Mouse (Mus musculus) megakaryocyte-erythroid progenitor cell, adult 5-6 weeks (primary cell): Measurements from ENCODE around the gene Clic1. TPM values are rescaled to one million over a fixed set of nuclear protein-coding genes. Genes with fewer than 3 reads are reported as not detected.
A peak's percentile ranks its signal among the peaks of the same experiment; 100 is the strongest.

ENCODE experiments used
- ATAC-seq: replicated peaks from 2 replicates; pipeline ENCODE4 v1.8.0; 2016; ENCODE audit warnings: mild to moderate bottlenecking, inconsistent platforms; ENCODE audit not compliant: severe bottlenecking, poor library complexity, low FRiP score, low TSS enrichment
- total RNA-seq, 2 experiments: library from RNA; stranded (forward) in 1 of 2; stranded (reverse) in 1 of 2; fragments of 200-1000, 215-1000 nt in 1 of 2; fragments of >200 nt in 1 of 2; fragmentation: Nextera tagmentation in 1 of 2; gene quantifications; 2 replicates each; pipeline ENCODE4 v1.2.3; 2014 to 2017

The Clic1 gene
- total RNA-seq, 2 experiments from 2014 or later, result 137 TPM

DNA sequence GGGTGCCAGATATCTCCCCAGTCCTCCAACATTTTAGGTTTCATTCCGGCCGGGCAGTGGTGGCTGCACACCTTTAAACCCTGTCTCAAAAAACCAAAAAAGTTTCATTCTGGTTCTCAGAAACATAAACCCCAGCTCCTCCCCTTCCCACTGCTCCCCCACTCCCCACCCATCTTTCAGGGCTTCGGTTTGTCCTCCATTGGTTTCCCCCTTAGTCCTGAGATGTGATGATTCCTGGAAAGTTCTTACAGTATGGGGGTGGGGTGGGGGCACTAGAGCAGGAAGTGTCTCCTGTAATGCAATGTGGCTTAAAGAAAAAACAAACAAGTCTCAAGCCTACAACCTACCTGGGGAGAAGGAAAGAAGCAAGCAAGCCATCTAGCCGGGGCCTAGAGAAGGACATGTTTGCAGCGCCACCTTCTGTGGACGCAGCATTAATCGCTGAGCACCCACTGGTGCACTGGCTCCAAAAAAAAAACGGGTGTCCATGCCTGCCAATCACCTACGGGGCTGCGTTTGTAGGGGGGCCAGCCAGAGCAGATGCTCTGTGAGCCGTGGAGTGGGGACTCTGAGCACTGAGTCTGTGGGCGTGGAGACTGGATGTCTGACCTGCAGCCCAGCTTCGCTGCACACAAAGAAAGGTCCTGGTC lies 56.1 kb downstream of the Clic1 start:
- ATAC-seq, result peak; percentile 12; the same call in 1 of the 2 replicates

DNA sequence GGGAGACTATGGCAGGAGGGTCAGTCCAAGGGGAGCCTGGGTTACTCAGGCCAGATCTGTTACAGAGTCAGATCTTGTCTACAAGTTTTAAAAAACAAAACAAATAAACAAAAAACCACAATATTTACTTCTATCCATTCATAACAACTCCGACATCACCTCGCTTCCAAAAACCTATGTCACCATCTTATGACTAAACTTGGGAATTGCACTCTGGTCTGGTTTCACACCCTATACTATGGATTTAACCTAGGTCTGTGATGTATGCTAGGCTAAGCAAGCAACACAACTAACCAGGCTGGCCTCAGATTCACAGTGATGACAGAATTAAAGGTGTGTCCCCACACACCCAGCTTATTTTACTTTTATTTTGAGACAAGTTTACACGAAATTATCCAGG lies 56.8 kb downstream of the Clic1 start:
- ATAC-seq, result no peak

DNA sequence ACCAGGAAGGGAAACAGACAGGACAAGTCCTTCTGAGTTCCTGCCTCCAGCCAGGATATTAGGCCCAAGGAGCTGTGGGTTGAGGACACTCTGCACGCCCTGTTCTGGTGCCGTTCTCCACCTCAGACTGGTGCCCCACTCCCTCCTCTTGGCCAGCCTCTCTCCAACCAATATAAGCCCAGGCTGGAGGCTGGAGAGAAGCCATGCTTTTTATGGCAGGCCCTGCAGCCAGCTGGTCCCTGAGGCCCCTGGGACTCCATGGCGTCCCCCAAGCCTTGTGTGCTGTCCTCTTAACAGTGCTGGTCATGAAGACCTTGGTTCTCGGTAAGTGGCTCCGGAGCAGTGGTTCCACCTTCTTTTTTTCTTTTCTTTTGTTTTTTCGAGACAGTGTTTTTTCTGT lies 58.3 kb downstream of the Clic1 start, which contains the start of gene Ly6g5c:
TSS of gene Ly6g5c (plus strand) at position 183 of the 400 bp plus-strand sequence.
- no peak for ATAC-seq

Other genes starting within 250 kb of the Clic1 start
Only the 30 nearest of the 46 such genes appear.
- 86.2 and 86.5 TPM in 2 replicates for gene Ehmt2, start 151.5 kb upstream of the Clic1 start, total RNA-seq (2014; fragmentation: Nextera tagmentation)
- gene Ehmt2, start 151.5 kb upstream of the Clic1 start, total RNA-seq (2017), result 72.7 and 83.8 TPM in 2 replicates
- gene Slc44a4, start 135.5 kb upstream of the Clic1 start, total RNA-seq (2014; fragmentation: Nextera tagmentation), result not detected in 2 replicates
- gene Slc44a4, start 135.5 kb upstream of the Clic1 start, total RNA-seq (2017), result not detected in 2 replicates
- gene Neu1, start 118.7 kb upstream of the Clic1 start, total RNA-seq (2014; fragmentation: Nextera tagmentation), result 5.2 and 7.0 TPM in 2 replicates
- gene Neu1, start 118.7 kb upstream of the Clic1 start, total RNA-seq (2017), result 3.7 and 5.4 TPM in 2 replicates
- gene Hspa1b, start 90.7 kb upstream of the Clic1 start, total RNA-seq (2014; fragmentation: Nextera tagmentation), result 13.6 and 28.5 TPM in 2 replicates
- 62.5 and 83.5 TPM in 2 replicates for gene Hspa1b, start 90.7 kb upstream of the Clic1 start, total RNA-seq (2017)
- not detected in 2 replicates for gene Gm20481, start 80.1 kb upstream of the Clic1 start, total RNA-seq (2014; fragmentation: Nextera tagmentation)
- not detected in 2 replicates for gene Gm20481, start 80.1 kb upstream of the Clic1 start, total RNA-seq (2017)
- gene Hspa1a, start 77.8 kb upstream of the Clic1 start, total RNA-seq (2014; fragmentation: Nextera tagmentation), result 6.5 and 10.1 TPM in 2 replicates
- 30.2 and 43.3 TPM in 2 replicates for gene Hspa1a, start 77.8 kb upstream of the Clic1 start, total RNA-seq (2017)
- gene Hspa1l, start 77.3 kb upstream of the Clic1 start, total RNA-seq (2014; fragmentation: Nextera tagmentation), result not detected in 2 replicates
- not detected in 2 replicates for gene Hspa1l, start 77.3 kb upstream of the Clic1 start, total RNA-seq (2017)
- gene Lsm2, start 68.1 kb upstream of the Clic1 start, total RNA-seq (2014; fragmentation: Nextera tagmentation), result 269 and 281 TPM in 2 replicates
- 34.8 and 79.7 TPM in 2 replicates for gene Lsm2, start 68.1 kb upstream of the Clic1 start, total RNA-seq (2017)
- gene Vars, start 49.0 kb upstream of the Clic1 start, total RNA-seq (2014; fragmentation: Nextera tagmentation), result 137 and 213 TPM in 2 replicates
- 226 and 342 TPM in 2 replicates for gene Vars, start 49.0 kb upstream of the Clic1 start, total RNA-seq (2017)
- 0.31 and 0.54 TPM in 2 replicates for gene Vwa7, start 33.4 kb upstream of the Clic1 start, total RNA-seq (2014; fragmentation: Nextera tagmentation)
- gene Vwa7, start 33.4 kb upstream of the Clic1 start, total RNA-seq (2017), result 0.15 and 0.19 TPM in 2 replicates
- gene Sapcd1, start 21.9 kb upstream of the Clic1 start, total RNA-seq (2014; fragmentation: Nextera tagmentation), result 9.4 and 14.7 TPM in 2 replicates
- gene Sapcd1, start 21.9 kb upstream of the Clic1 start, total RNA-seq (2017), result 4.2 TPM in 1 of 2 replicates, not detected in the other
- gene Msh5, start 3.2 kb upstream of the Clic1 start, total RNA-seq (2014; fragmentation: Nextera tagmentation), result 10.0 and 10.6 TPM in 2 replicates
- 2.4 and 3.1 TPM in 2 replicates for gene Msh5, start 3.2 kb upstream of the Clic1 start, total RNA-seq (2017)
- 2.7 and 7.6 TPM in 2 replicates for gene Ddah2, start 9.1 kb downstream of the Clic1 start, total RNA-seq (2014; fragmentation: Nextera tagmentation)
- 4.6 and 21.4 TPM in 2 replicates for gene Ddah2, start 9.1 kb downstream of the Clic1 start, total RNA-seq (2017)
- not detected in 2 replicates for gene Ly6g6c, start 15.4 kb downstream of the Clic1 start, total RNA-seq (2014; fragmentation: Nextera tagmentation)
- not detected in 2 replicates for gene Ly6g6c, start 15.4 kb downstream of the Clic1 start, total RNA-seq (2017)
- 0.32 TPM in 1 of 2 replicates, not detected in the other for gene Mpig6b, start 16.2 kb downstream of the Clic1 start, total RNA-seq (2014; fragmentation: Nextera tagmentation)
- gene Mpig6b, start 16.2 kb downstream of the Clic1 start, total RNA-seq (2017), result not detected in 2 replicates
- gene Ly6g6e, start 26.9 kb downstream of the Clic1 start, total RNA-seq (2014; fragmentation: Nextera tagmentation), result not detected in 2 replicates
- gene Ly6g6e, start 26.9 kb downstream of the Clic1 start, total RNA-seq (2017), result not detected in 2 replicates
- not detected in 2 replicates for gene Ly6g6d, start 28.1 kb downstream of the Clic1 start, total RNA-seq (2014; fragmentation: Nextera tagmentation)
- gene Ly6g6d, start 28.1 kb downstream of the Clic1 start, total RNA-seq (2017), result not detected in 2 replicates
- gene Ly6g6f, start 35.6 kb downstream of the Clic1 start, total RNA-seq (2014; fragmentation: Nextera tagmentation), result not detected in 2 replicates
- gene Ly6g6f, start 35.6 kb downstream of the Clic1 start, total RNA-seq (2017), result not detected in 2 replicates
- gene Abhd16a, start 39.3 kb downstream of the Clic1 start, total RNA-seq (2014; fragmentation: Nextera tagmentation), result 62.9 and 76.7 TPM in 2 replicates
- 38.5 and 46.7 TPM in 2 replicates for gene Abhd16a, start 39.3 kb downstream of the Clic1 start, total RNA-seq (2017)
- not detected in 2 replicates for gene Ly6g5c, start 58.3 kb downstream of the Clic1 start, total RNA-seq (2014; fragmentation: Nextera tagmentation)
- not detected in 2 replicates for gene Ly6g5c, start 58.3 kb downstream of the Clic1 start, total RNA-seq (2017)
- gene Ly6g5b, start 65.5 kb downstream of the Clic1 start, total RNA-seq (2014; fragmentation: Nextera tagmentation), result 0.42 and 1.1 TPM in 2 replicates
- gene Ly6g5b, start 65.5 kb downstream of the Clic1 start, total RNA-seq (2017), result 0.99 TPM in 1 of 2 replicates, not detected in the other
- 30.4 and 31.5 TPM in 2 replicates for gene Gpank1, start 71.5 kb downstream of the Clic1 start, total RNA-seq (2014; fragmentation: Nextera tagmentation)
- 36.2 and 37.7 TPM in 2 replicates for gene Gpank1, start 71.5 kb downstream of the Clic1 start, total RNA-seq (2017)
- 340 and 451 TPM in 2 replicates for gene Csnk2b, start 72.1 kb downstream of the Clic1 start, total RNA-seq (2014; fragmentation: Nextera tagmentation)
- 319 and 482 TPM in 2 replicates for gene Csnk2b, start 72.1 kb downstream of the Clic1 start, total RNA-seq (2017)
- gene D17H6S53E, start 76.4 kb downstream of the Clic1 start, total RNA-seq (2014; fragmentation: Nextera tagmentation), result 0.70 and 6.3 TPM in 2 replicates
- gene D17H6S53E, start 76.4 kb downstream of the Clic1 start, total RNA-seq (2017), result 4.4 and 9.0 TPM in 2 replicates
- not detected in 2 replicates for gene Apom, start 82.1 kb downstream of the Clic1 start, total RNA-seq (2014; fragmentation: Nextera tagmentation)
- not detected in 2 replicates for gene Apom, start 82.1 kb downstream of the Clic1 start, total RNA-seq (2017)
- gene Bag6, start 85.2 kb downstream of the Clic1 start, total RNA-seq (2014; fragmentation: Nextera tagmentation), result 158 TPM in 2 replicates
- gene Bag6, start 85.2 kb downstream of the Clic1 start, total RNA-seq (2017), result 63.3 and 105 TPM in 2 replicates
- gene Prrc2a, start 114.9 kb downstream of the Clic1 start, total RNA-seq (2014; fragmentation: Nextera tagmentation), result 392 and 430 TPM in 2 replicates
- 44.9 and 47.1 TPM in 2 replicates for gene Prrc2a, start 114.9 kb downstream of the Clic1 start, total RNA-seq (2017)
- not detected in 2 replicates for gene Aif1, start 126.1 kb downstream of the Clic1 start, total RNA-seq (2014; fragmentation: Nextera tagmentation)
- gene Aif1, start 126.1 kb downstream of the Clic1 start, total RNA-seq (2017), result 7.4 TPM in 1 of 2 replicates, not detected in the other
- gene Lst1, start 138.5 kb downstream of the Clic1 start, total RNA-seq (2014; fragmentation: Nextera tagmentation), result not detected in 2 replicates
- 15.8 TPM in 1 of 2 replicates, not detected in the other for gene Lst1, start 138.5 kb downstream of the Clic1 start, total RNA-seq (2017)
- gene Ltb, start 144.5 kb downstream of the Clic1 start, total RNA-seq (2014; fragmentation: Nextera tagmentation), result 5.5 and 12.6 TPM in 2 replicates
- gene Ltb, start 144.5 kb downstream of the Clic1 start, total RNA-seq (2017), result 1.3 TPM in 1 of 2 replicates, not detected in the other